Mouse (Mus musculus): ENCODE measurements around the gene 1700019D03Rik.
"Not testable (repeated sequence)": the region's sequence is repeated elsewhere in the genome, so short reads cannot be mapped to it uniquely, and the experiment has no call there.

The 1700019D03Rik gene

GRCm38 (mm10) chr1:52953548-52953947 lies 66.4 kb downstream of the 1700019D03Rik start:
- no peak for DNase-seq

GRCm38 (mm10) chr1:52952551-52953397 lies 67.2 kb downstream of the 1700019D03Rik start:
- peak; percentile 53 to 72 for DNase-seq

- no peak for DNase-seq
Measured at GRCm38 (mm10) chr1:52952143-52952542, 67.8 kb downstream of the 1700019D03Rik start.

- no peak for DNase-seq
Measured at GRCm38 (mm10) chr1:52951146-52951868, 68.7 kb downstream of the 1700019D03Rik start.

GRCm38 (mm10) chr1:52947895-52948294 lies 72.1 kb downstream of the 1700019D03Rik start:
- no peak for DNase-seq

- no peak for DNase-seq
Measured at GRCm38 (mm10) chr1:52939021-52939420, 81.0 kb downstream of the 1700019D03Rik start.

- DNase-seq, result no peak
Measured at GRCm38 (mm10) chr1:52934494-52934893, 85.5 kb downstream of the 1700019D03Rik start.

GRCm38 (mm10) chr1:52924482-52924881 lies 95.5 kb downstream of the 1700019D03Rik start:
- DNase-seq, result not testable (repeated sequence)

GRCm38 (mm10) chr1:52918897-52919296 lies 101.1 kb downstream of the 1700019D03Rik start:
- DNase-seq, result not testable (repeated sequence)

- no peak for DNase-seq
Measured at GRCm38 (mm10) chr1:52916655-52917054, 103.3 kb downstream of the 1700019D03Rik start.

GRCm38 (mm10) chr1:52909783-52910182 lies 110.2 kb downstream of the 1700019D03Rik start:
- DNase-seq, result no peak

GRCm38 (mm10) chr1:52884208-52884607 lies 135.8 kb downstream of the 1700019D03Rik start:
- DNase-seq, result no peak
